Mouse (Mus musculus) limb, embryonic 15.5 days (tissue): Measurements from ENCODE around the gene Bcan. TPM values are rescaled to one million over a fixed set of nuclear protein-coding genes. Genes with fewer than 3 reads are reported as not detected.
A peak's percentile ranks its signal among the peaks of the same experiment; 100 is the strongest.

ENCODE experiments used
- ATAC-seq: fragments of 200-750 bp; cut with Nextera tagmentation; 2 replicates; pipeline ENCODE4 v1.8.0; 2017; ENCODE audit warnings: low read depth, moderate TSS enrichment; ENCODE audit not compliant: insufficient number of reproducible peaks, low FRiP score, low TSS enrichment
- H3K27ac ChIP-seq: fragments of 300-500 bp; sonication (generic); 2 replicates; pipeline ENCODE4 v1.5.1; 2015; ENCODE audit warnings: moderate library complexity, mild to moderate bottlenecking, inconsistent platforms
- H3K27me3 ChIP-seq: fragments of 300-500 bp; sonication (generic); 2 replicates; pipeline ENCODE4 v1.6.1; 2015; ENCODE audit warnings: inconsistent platforms
- H3K36me3 ChIP-seq: fragments of 300-500 bp; sonication (generic); 2 replicates; pipeline ENCODE4 v1.6.1; 2015; ENCODE audit warnings: inconsistent platforms
- H3K4me1 ChIP-seq: fragments of 300-500 bp; sonication (generic); 2 replicates; pipeline ENCODE4 v1.6.1; 2015; ENCODE audit warnings: inconsistent platforms
- H3K4me2 ChIP-seq: fragments of 300-500 bp; sonication (generic); 2 replicates; pipeline ENCODE4 v1.6.1; 2015; ENCODE audit warnings: mild to moderate bottlenecking, inconsistent platforms
- H3K4me3 ChIP-seq: fragments of 300-500 bp; sonication (generic); 2 replicates; pipeline ENCODE4 v1.5.1; 2015; ENCODE audit warnings: mild to moderate bottlenecking, inconsistent platforms
- H3K9ac ChIP-seq: fragments of 300-500 bp; sonication (generic); 2 replicates; pipeline ENCODE4 v1.6.1; 2015; ENCODE audit warnings: inconsistent platforms
- H3K9me3 ChIP-seq: fragments of 300-500 bp; sonication (generic); 2 replicates; pipeline ENCODE4 v1.6.1; 2016; ENCODE audit warnings: inconsistent platforms
- WGBS: fragments of 180-500 bp; shearing (Covaris S2); methylation state at CpG from one replicate; pipeline ENCODE4 v1.1.7; 2015; 5-methylcytosine and 5-hydroxymethylcytosine counted together
- polyA plus RNA-seq: library from polyadenylated mRNA; unstranded; fragments of >200 nt; fragmentation: Nextera tagmentation; extraction: Ambion mirVana; gene quantifications from 2 replicates; pipeline ENCODE4 v1.2.1, GENCODE M21; 2015

Gene Bcan
- polyA plus RNA-seq, 1 experiment from 2014 or later, result 1.1 TPM

DNA sequence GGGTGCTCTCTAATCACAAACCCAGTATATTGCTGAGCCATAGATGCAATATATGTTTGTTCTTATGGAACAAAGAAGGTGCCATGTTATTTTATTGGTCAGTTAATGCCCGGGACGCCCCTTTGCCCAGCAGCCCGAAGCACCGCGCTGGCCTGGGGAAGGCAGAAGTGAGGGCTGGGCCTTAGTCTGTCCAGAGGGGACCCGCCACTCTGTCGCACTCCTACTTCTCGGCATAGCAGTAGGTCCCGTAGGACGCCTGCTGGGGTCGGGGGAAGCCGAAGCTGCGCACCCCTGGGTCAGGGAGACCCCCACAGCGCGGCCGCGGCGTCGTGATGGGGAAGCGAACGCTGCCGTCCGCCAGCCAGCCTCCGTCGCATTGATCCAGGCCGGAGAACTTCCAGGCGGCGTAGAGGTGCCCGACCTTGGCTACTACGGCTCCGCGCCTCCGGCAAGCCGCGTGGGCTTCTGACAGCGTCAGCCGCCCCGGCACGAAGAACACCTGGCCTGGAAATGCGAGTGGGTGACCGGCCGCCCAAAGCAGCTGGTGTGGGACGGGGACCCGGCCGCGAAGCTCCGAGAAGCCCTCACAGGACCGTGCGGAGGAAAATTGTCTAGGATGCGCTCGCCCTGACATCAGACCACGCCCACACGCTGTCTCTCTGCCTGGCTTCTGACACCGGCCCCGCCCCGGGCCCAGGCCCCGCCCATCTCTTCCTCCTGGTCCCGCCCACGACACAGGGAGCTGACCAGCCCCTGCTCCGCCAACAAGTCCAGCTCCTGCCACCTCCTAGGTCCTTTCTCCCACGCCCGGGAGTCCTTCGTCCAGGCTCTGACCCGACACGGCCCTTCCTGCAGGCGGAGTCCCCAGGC is 22.5 kb upstream of the Bcan start:
- H3K27me3 ChIP-seq, result peaks cover 82% of the 10 kb centered on the region
- H3K9ac ChIP-seq, result peak overlapping the region; percentile 21; the same call in 1 of the 2 replicates
- H3K4me1 ChIP-seq, result peaks cover 20% of the 10 kb centered on the region
- WGBS, result under 1% methylated on average over 66 of the region's 66 CpGs
- peak; percentile 73; the same call in 1 of the 2 replicates for ATAC-seq
- no peaks in the 10 kb centered on the region for H3K36me3 ChIP-seq
- H3K4me3 ChIP-seq, result peak overlapping the region; percentile 53
- no peaks in the 10 kb centered on the region for H3K9me3 ChIP-seq
- no peak overlapping the region for H3K27ac ChIP-seq
- H3K4me2 ChIP-seq, result peak overlapping the region; percentile 98

DNA sequence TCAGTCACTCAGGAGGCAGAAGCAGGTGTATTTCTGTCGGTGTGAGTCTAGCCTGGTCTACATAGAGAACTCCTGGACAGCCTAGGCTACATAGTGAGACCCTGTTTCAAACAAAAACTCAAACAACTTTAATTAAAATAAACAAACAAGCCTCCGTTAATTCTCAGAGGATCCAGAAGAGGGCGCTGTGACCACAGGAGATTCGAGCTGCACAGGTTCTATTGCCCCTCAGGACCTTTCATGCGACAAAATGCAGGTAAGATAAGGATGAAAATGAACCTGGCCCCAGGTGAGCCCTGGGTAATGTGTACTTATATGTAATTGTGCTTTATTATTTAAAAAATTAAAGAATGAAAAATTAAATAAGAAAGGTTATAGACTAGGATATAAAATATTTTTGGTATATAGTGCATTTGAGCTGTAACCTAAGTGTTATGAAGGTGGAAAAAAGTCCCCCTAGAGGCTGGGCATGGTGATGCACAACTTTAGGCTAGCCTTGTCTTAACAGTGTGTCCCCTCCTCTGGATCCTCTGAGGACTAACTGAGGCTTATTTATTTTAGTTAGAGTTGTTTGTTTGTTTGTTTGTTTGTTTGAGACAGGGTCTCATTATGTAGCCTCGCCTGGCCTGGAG is 10.7 kb upstream of the Bcan start:
- H3K27ac ChIP-seq, result no peak overlapping the region
- H3K27me3 ChIP-seq, result peaks cover 24% of the 10 kb centered on the region
- H3K4me2 ChIP-seq, result no peak overlapping the region
- WGBS, result 10% methylated on average over 6 of the region's 6 CpGs
- no peaks in the 10 kb centered on the region for H3K4me1 ChIP-seq
- H3K9me3 ChIP-seq, result no peaks in the 10 kb centered on the region
- no peaks in the 10 kb centered on the region for H3K36me3 ChIP-seq
- H3K9ac ChIP-seq, result no peak overlapping the region
- no peak overlapping the region for H3K4me3 ChIP-seq
- no peak for ATAC-seq

DNA sequence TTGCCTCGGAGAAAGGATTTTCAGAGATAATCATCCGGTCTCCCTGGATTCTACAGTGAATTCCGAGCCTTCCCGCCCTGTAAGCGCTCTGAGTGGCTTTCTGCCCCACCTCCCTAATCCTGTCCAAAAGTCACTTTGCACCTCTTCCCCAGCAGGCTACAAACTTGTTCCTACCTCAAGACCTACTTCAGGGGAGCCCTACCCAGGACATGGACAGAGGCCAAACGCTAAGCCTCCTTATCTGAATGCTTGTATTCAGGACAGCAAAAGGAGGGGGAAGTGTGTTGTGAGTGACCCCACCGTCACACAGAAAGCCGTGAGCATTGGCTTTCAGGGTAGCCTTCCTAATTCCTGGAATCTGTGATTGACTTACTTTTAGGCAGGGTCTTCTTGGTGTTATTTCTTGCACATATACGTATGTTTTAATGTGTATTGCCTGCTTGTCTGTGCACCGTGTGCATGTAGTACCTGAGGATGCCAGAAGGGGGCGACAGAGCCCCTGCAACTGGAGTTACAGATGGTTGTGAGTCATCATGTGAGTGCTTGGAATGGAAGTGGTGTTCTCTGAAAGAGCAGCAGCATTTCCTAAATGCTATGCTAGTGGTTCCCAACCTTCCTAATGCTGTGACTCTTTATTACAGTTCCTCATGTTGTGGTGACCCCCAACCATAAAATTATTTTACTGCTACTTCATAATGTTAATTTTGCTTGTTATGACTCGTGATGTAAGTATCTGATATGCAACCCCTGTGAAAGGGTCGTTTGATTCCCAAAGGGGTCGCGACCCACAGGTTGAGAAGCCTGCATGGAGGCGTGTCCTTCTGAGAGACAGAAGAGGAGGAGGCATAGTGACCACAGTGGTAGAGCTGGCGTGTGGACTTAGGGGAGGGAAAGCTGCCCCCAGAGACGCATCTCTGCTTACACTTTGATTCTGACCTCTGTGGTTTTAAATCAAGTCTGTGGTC is 6.1 kb upstream of the Bcan start:
- Histone ChIP-seq H3K9me3 (no peaks in the 10 kb centered on the region), H3K4me2 (no peak overlapping the region), H3K36me3 (no peaks in the 10 kb centered on the region), H3K4me3 (no peak overlapping the region), H3K27me3 (peaks cover 63% of the 10 kb centered on the region), H3K4me1 (peaks cover 7% of the 10 kb centered on the region), H3K27ac (no peak overlapping the region), H3K9ac (no peak overlapping the region)
- 75% methylated on average over 18 of the region's 18 CpGs for WGBS
- ATAC-seq, result no peak

- Histone ChIP-seq H3K4me3 (no peak overlapping the region), H3K9me3 (no peaks in the 10 kb centered on the region), H3K27ac (no peak overlapping the region), H3K4me2 (no peak overlapping the region), H3K36me3 (no peaks in the 10 kb centered on the region), H3K9ac (no peak overlapping the region), H3K4me1 (peaks cover 25% of the 10 kb centered on the region), H3K27me3 (peaks cover 90% of the 10 kb centered on the region)
- 2% methylated on average over 17 of the region's 17 CpGs for WGBS
- ATAC-seq, result peak; percentile 56; the same call in 1 of the 2 replicates
Observed at GRCm38 (mm10) chr3:88002291-88002976, 2.4 kb upstream of the Bcan start.

DNA sequence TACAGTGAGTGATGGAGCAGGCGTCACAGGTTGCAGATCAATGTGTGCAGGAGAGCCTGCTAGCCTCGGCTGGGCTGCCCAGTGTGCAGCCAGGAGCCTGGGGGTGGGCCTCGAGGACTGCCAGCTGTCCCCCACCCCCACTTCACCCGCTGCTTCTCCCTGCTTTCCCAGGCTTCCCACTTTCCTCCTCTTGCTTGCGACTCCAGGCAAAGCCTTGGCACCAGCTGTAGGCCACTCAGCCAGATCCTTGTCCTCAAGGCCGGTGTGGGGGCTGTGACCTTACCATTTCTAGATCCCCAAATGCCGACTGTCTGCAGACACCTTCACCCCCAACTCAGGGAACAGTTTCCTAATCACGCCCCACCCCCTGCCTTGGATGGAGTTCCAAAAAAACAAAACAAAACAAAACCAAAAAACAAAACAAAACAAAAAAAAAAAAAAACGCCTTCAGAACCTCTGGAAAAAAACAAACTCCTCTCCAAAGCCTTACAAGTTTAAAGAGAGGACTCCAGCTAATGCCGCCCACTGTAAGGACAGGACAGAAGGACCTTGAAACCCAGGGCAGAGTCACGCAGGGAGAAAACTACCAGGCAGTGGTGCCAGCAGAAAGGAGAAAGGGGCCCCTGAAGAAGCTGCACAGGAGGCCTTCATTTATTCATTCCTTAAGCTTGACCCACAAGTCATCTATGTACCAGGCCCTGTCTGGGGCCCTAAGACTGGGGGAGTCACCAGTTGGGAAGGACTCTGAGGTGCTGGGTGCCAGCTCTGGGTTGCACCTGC is 976 bp upstream of the Bcan start:
- no peak for ATAC-seq
- Histone ChIP-seq H3K4me1 (peaks cover 36% of the 10 kb centered on the region), H3K4me3 (0 out of 2 replicates have a peak overlapping the region, but pooled peaks have one; percentile 41), H3K4me2 (peak overlapping the region; percentile 78), H3K9ac (no peak overlapping the region), H3K9me3 (no peaks in the 10 kb centered on the region), H3K27me3 (peaks cover 99% of the 10 kb centered on the region), H3K27ac (no peak overlapping the region), H3K36me3 (no peaks in the 10 kb centered on the region)
- 13% methylated on average over 11 of the region's 11 CpGs for WGBS

GRCm38 (mm10) chr3:87999243-87999895 is 661 bp downstream of the Bcan start:
- Histone ChIP-seq H3K27me3 (peaks cover 99% of the 10 kb centered on the region), H3K9ac (peak overlapping the region; percentile 4; the same call in 1 of the 2 replicates), H3K27ac (no peak overlapping the region), H3K9me3 (no peaks in the 10 kb centered on the region), H3K4me3 (peak overlapping the region; percentile 41), H3K4me1 (peaks cover 36% of the 10 kb centered on the region), H3K36me3 (no peaks in the 10 kb centered on the region), H3K4me2 (peak overlapping the region; percentile 78)
- 1% methylated on average over 38 of the region's 38 CpGs for WGBS
- ATAC-seq, result no peak

- 7% methylated on average over 6 of the region's 7 CpGs for WGBS
- Histone ChIP-seq H3K4me1 (peaks cover 36% of the 10 kb centered on the region), H3K4me3 (no peak overlapping the region), H3K9me3 (no peaks in the 10 kb centered on the region), H3K36me3 (no peaks in the 10 kb centered on the region), H3K27ac (no peak overlapping the region), H3K27me3 (peaks cover 99% of the 10 kb centered on the region), H3K9ac (no peak overlapping the region), H3K4me2 (no peak overlapping the region)
- no peak for ATAC-seq
Observed at GRCm38 (mm10) chr3:87998747-87999146, 1.3 kb downstream of the Bcan start.

- peak overlapping the region; percentile 41 for H3K4me2 ChIP-seq
- peak overlapping the region; percentile 32 for H3K4me3 ChIP-seq
- H3K9me3 ChIP-seq, result no peaks in the 10 kb centered on the region
- H3K27me3 ChIP-seq, result peaks cover 99% of the 10 kb centered on the region
- peaks cover 29% of the 10 kb centered on the region for H3K4me1 ChIP-seq
- H3K9ac ChIP-seq, result no peak overlapping the region
- no peak for ATAC-seq
- H3K27ac ChIP-seq, result no peak overlapping the region
- under 1% methylated on average over 49 of the region's 49 CpGs for WGBS
- no peaks in the 10 kb centered on the region for H3K36me3 ChIP-seq
Observed at GRCm38 (mm10) chr3:87996971-87997614, 2.9 kb downstream of the Bcan start.

DNA sequence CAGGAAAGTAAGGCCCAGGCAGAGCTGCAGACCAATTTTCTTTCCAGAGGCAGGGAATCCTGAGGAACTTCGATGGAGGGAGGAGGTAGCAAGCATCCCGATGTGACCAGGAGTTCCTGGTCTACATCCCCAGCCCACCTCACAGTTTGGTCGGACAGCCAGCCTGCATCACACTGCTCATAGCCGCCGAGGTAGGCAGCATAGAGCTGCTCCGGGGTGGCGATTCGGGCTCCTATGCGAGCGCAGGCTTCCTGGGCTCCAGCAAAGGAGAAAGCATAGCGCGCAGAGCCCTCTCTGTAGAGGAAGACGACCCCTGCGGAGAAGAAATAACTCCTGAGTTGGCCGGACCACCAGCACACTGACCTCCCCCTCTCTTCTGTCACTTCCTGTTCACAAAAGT is 3.6 kb downstream of the Bcan start:
- peaks cover 29% of the 10 kb centered on the region for H3K4me1 ChIP-seq
- H3K4me3 ChIP-seq, result peak overlapping the region; percentile 32; the same call in 1 of the 2 replicates
- H3K9ac ChIP-seq, result no peak overlapping the region
- no peak for ATAC-seq
- peaks cover 97% of the 10 kb centered on the region for H3K27me3 ChIP-seq
- H3K9me3 ChIP-seq, result no peaks in the 10 kb centered on the region
- 2% methylated on average over 15 of the region's 15 CpGs for WGBS
- no peak overlapping the region; the same call in 1 of the 2 replicates for H3K4me2 ChIP-seq
- no peaks in the 10 kb centered on the region for H3K36me3 ChIP-seq
- H3K27ac ChIP-seq, result no peak overlapping the region

GRCm38 (mm10) chr3:87995331-87995730 is 4.7 kb downstream of the Bcan start:
- Histone ChIP-seq H3K27me3 (peaks cover 98% of the 10 kb centered on the region), H3K4me1 (peaks cover 24% of the 10 kb centered on the region), H3K9ac (no peak overlapping the region), H3K36me3 (no peaks in the 10 kb centered on the region), H3K4me2 (no peak overlapping the region), H3K9me3 (no peaks in the 10 kb centered on the region), H3K4me3 (no peak overlapping the region), H3K27ac (no peak overlapping the region)
- 28% methylated on average over 11 of the region's 11 CpGs for WGBS
- ATAC-seq, result no peak
